Comparison of ENCODE assay signal across 13 mouse cellular contexts in the genomic region with DNA sequence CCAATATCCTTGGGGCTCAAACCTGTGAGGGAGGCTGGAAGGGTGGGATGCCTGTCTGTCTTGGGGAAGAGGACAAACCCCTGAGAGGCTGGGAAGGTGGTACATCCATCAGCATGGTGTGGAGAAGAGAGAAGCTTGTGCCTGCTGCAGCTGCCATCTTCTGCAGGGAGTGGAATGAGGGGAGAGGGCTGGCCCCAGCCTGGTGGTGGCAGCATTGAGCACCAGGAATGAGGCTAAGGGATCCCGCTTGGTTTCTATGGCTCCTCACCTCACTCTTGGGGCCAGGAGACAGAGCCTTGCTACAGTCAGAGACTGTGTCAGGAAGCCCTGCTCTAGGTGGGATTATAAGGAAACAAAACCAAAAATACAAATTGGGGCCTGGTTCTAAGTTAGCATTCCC. TPM values are rescaled to one million over a fixed set of nuclear protein-coding genes. Genes with fewer than 3 reads are reported as not detected.
DNase-seq lines count a peak whose midpoint lies in the region; TF ChIP-seq lines count a peak whose summit lies in the region.
"Had no signal": no experiment of that assay in that cellular context is flagged by ENCODE, and none has a peak within 500 bp of the region (broad histone marks: within the 10 kb centered on the region; RNA-seq: fewer than 3 reads in every experiment).

No protein-coding gene starts in this region.

- no peak overlapping the region for H3K27ac ChIP-seq in left cerebral cortex, adult 2 months
- H3K27ac ChIP-seq: heart, embryonic 10.5 days; hindbrain, embryonic 14.5 days; neural tube, embryonic 13.5 days had no signal

- intact Hi-C loops in left cerebral cortex, adult 2 months (cut with DNase I), result no loop called here
- intact Hi-C loops in left cerebral cortex, postnatal 36 days (cut with DNase I), result no loop called here

- H3K4me3 ChIP-seq in left cerebral cortex, adult 2 months, result no peak overlapping the region
- H3K4me3 ChIP-seq: heart, embryonic 10.5 days; neural tube, embryonic 13.5 days had no signal

- TF ChIP-seq CTCF in left cerebral cortex, adult 2 months (IDR thresholded peaks at IDR 0.05), result peak; percentile 45

- DNase-seq in heart, adult 11 months, result peak; percentile 83
- no peak for DNase-seq in heart, adult 18-20 months
- no peak for DNase-seq in left cerebral cortex, adult 2 months (ENCODE audit: extremely low spot score in 1 of 2, low spot score in 2 of 2)
- DNase-seq in left cerebral cortex, postnatal 36 days (ENCODE audit: low spot score in 2 of 2), result no peak
- peak; percentile 12 for DNase-seq in thymus, postnatal 4 days
- DNase-seq in thymus, postnatal 0 days (ENCODE audit: low spot score), result no peak
- DNase-seq in gastrocnemius, adult 8-10 months (ENCODE audit: low spot score in 2 of 2), result no peak
- DNase-seq: lung, adult 2 months; right cerebral cortex, postnatal 25 days had no signal

RNA-seq across cellular contexts. Expression of gene Ube2ql1, which starts 52.7 kb away (rescaled TPM):
- 1 to 10 TPM; 6.9 to 7.2 TPM for total RNA-seq in heart, adult 18-20 months (2021)
- total RNA-seq in left cerebral cortex, adult 2 months (2021), result 100 to 1,000 TPM; 220 to 221 TPM
- total RNA-seq in left cerebral cortex, postnatal 36 days (2021), result 100 to 1,000 TPM; 209 to 239 TPM
- polyA plus RNA-seq in thymus, postnatal 0 days (2015; fragmentation: Nextera tagmentation; extraction: Ambion mirVana), result 0.18 and 0.26 TPM in 2 replicates
- under 1 TPM; 0.40 to 0.94 (median 0.55) TPM for total RNA-seq in gastrocnemius, adult 8-10 months (2022)
- polyA plus RNA-seq: CD4-positive, CD25-positive, alpha-beta regulatory T cell, adult 4 months had no signal

Comparison
In these comparisons a context has a peak if more than half of its experiments do, and no peak if none do; other contexts are left out.
1. DNase-seq: peak in heart, adult 11 months (single experiment) and thymus, postnatal 4 days (single experiment); none in heart, adult 18-20 months (0 of 2), left cerebral cortex, adult 2 months (0 of 2), left cerebral cortex, postnatal 36 days (0 of 2), thymus, postnatal 0 days (single experiment) and gastrocnemius, adult 8-10 months (0 of 2).
2. RNA of gene Ube2ql1, which starts 52.7 kb away (total RNA-seq): 209 to 239 TPM in left cerebral cortex, postnatal 36 days and 220 to 221 TPM in left cerebral cortex, adult 2 months; 6.9 to 7.2 TPM in heart, adult 18-20 months and 0.40 to 0.94 TPM in gastrocnemius, adult 8-10 months; every median in the first group is over 10 times any median in the second.